Mouse (Mus musculus) kidney, postnatal 10 days (tissue): ENCODE data around the gene Cfd.
"Not testable (repeated sequence)": the region's sequence is repeated elsewhere in the genome, so short reads cannot be mapped to it uniquely, and the experiment has no call there.

ENCODE experiments used
- DNase-seq: peaks from one replicate; pipeline ENCODE4 v3.0.0; 2021; ENCODE audit warnings: mixed read lengths

Gene Cfd

GRCm38 (mm10) chr10:79861230-79862048, 29.2 kb upstream of the Cfd start:
- peak; percentile 78 for DNase-seq

GRCm38 (mm10) chr10:79862049-79862788, 28.4 kb upstream of the Cfd start:
- peak; percentile 52 for DNase-seq

- peak; percentile 57 for DNase-seq
Measured at GRCm38 (mm10) chr10:79862925-79863324, 27.7 kb upstream of the Cfd start.

- peak; percentile 42 for DNase-seq
Measured at GRCm38 (mm10) chr10:79864351-79865188, 26.1 kb upstream of the Cfd start.

- DNase-seq, result peak; percentile 41
Measured at GRCm38 (mm10) chr10:79865189-79865601, 25.5 kb upstream of the Cfd start.

GRCm38 (mm10) chr10:79865801-79866295, 24.8 kb upstream of the Cfd start:
- peak; percentile 50 for DNase-seq

- no peak for DNase-seq
Measured at GRCm38 (mm10) chr10:79866601-79867000, 24.1 kb upstream of the Cfd start.

GRCm38 (mm10) chr10:79871845-79872244, 18.8 kb upstream of the Cfd start:
- no peak for DNase-seq

- no peak for DNase-seq
Measured at GRCm38 (mm10) chr10:79872862-79873261, 17.8 kb upstream of the Cfd start.

- DNase-seq, result no peak
Measured at GRCm38 (mm10) chr10:79873313-79873712, 17.3 kb upstream of the Cfd start.

GRCm38 (mm10) chr10:79873715-79874289, 16.9 kb upstream of the Cfd start:
- DNase-seq, result no peak

GRCm38 (mm10) chr10:79874290-79874862, 16.3 kb upstream of the Cfd start, which contains the start of the genes Prtn3 and Plppr3:
Gene Prtn3 (plus strand): TSS chr10:79874476.
Gene Plppr3 (minus strand): TSS chr10:79874634.
- peak; percentile 68 for DNase-seq

GRCm38 (mm10) chr10:79877174-79877573, 13.5 kb upstream of the Cfd start:
- DNase-seq, result no peak

- DNase-seq, result peak; percentile 70
Measured at GRCm38 (mm10) chr10:79877757-79878156, 12.9 kb upstream of the Cfd start.

GRCm38 (mm10) chr10:79879527-79879926, 11.1 kb upstream of the Cfd start:
- DNase-seq, result no peak

- peak; percentile 45 for DNase-seq
Measured at GRCm38 (mm10) chr10:79880721-79881120, 9.9 kb upstream of the Cfd start.

- DNase-seq, result peak; percentile 63
Measured at GRCm38 (mm10) chr10:79881981-79882380, 8.7 kb upstream of the Cfd start.

GRCm38 (mm10) chr10:79883297-79884084, 7.2 kb upstream of the Cfd start:
- peak; percentile 90 for DNase-seq

- DNase-seq, result peak; percentile 83
Measured at GRCm38 (mm10) chr10:79884446-79884845, 6.2 kb upstream of the Cfd start.

GRCm38 (mm10) chr10:79884938-79885337, 5.7 kb upstream of the Cfd start:
- DNase-seq, result not testable (repeated sequence)

- DNase-seq, result no peak
Measured at GRCm38 (mm10) chr10:79886054-79886453, 4.6 kb upstream of the Cfd start, which contains the start of gene Elane. Gene Elane (plus strand): TSS chr10:79886247.
